Mouse (Mus musculus) fibroblast of lung, adult 2 months (primary cell): ENCODE data around the gene Six1.
A peak's percentile ranks its signal among the peaks of the same experiment; 100 is the strongest.
"Not testable (repeated sequence)": the region's sequence is repeated elsewhere in the genome, so short reads cannot be mapped to it uniquely, and the experiment has no call there.

Experiments
- DNase-seq: peaks from one replicate; pipeline ENCODE4 v3.0.0-alpha.2; 2011; ENCODE audit warnings: low read depth

The Six1 gene

DNA sequence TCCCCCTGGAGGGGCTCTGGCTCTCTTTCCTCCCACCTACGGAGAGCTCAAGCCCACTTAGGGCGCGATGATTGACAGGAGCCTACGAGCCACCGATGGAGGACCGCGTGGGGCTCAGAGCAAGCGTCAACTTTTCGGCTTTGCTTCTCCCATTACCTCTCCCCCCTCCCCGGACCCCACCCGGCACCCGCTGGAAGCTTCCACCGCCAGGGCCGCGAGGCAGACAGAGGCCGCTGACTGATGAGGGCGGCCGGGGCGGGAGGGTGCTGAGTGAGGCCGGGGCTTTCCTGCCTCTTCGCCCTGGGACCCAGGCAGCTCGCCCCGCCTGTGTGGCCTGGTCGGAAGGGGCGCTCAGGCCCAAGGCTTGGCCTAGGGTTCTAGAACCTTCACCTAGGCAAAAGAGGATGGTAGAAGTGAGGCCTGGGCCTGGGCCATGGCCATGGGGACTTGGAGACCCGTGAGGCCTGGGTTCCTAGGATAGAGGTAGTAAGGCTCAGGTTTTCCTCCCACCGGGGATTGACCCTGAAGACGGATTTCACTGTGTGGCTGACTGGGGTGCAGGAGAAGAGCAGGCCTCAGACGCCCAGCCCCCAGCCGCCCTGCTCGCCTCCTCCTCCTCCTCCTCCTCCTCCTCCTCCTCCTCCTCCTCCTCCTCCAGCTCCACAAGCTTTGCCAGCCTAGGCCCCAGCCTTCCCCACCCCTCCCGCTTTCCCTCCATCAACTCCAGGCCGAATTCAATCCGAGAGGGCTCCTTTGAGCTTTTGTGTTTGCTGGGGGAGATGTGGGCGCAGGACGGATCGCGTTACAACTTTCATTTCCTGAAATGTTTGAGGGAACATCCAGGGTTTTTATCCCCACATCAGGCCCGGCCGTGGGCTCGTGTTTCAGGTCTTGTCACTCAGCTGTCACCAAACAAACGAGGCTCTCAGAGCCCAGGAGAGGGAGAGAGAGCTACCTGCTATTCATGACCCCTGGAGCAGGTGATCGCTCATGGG lies 18.5 kb downstream of the Six1 start:
- DNase-seq: no peak

- no peak for DNase-seq
Observed at GRCm38 (mm10) chr12:73032665-73033064, 21.0 kb downstream of the Six1 start.

DNA sequence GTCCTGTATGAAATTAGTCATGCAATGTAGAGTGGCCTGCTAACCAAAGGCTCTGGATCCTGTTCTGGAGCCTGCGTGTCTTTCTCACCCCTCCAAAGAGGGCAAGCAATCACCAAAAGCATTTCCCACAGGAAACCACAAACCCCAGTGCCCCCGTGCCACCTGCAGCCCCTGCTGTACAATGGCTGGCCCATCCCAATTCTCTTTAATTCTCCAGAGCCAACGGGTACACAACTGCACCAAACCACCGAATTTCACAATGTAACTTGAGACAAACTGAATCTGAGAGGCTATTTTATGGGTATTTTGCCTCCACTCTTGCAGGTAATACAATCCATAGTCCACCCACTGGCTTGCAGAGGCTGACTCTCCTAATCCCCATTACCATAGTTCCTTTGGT lies 22.4 kb downstream of the Six1 start:
- no peak for DNase-seq

- no peak for DNase-seq
Observed at GRCm38 (mm10) chr12:73025490-73025889, 28.2 kb downstream of the Six1 start.

- peak; percentile 40 for DNase-seq
Observed at GRCm38 (mm10) chr12:73020941-73021340, 32.7 kb downstream of the Six1 start.

DNA sequence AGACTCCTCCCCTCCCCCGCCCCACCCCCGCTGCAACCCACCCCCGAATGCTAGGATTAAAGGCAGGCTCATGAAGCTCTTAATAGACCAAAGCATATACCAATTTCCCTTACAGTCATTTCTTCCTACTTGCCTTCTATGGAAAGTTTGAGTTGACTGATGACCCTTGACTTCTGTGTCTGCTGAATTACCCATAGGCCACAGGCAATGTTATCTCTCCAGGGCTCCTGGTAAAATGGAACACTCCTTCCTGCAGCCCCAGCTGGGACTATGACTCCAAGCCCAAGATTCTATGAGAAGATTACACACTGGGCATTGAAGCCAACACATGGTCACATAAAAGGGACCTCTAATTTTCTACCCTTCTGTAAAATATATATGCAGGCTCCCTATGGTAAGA lies 33.3 kb downstream of the Six1 start:
- DNase-seq: no peak

DNA sequence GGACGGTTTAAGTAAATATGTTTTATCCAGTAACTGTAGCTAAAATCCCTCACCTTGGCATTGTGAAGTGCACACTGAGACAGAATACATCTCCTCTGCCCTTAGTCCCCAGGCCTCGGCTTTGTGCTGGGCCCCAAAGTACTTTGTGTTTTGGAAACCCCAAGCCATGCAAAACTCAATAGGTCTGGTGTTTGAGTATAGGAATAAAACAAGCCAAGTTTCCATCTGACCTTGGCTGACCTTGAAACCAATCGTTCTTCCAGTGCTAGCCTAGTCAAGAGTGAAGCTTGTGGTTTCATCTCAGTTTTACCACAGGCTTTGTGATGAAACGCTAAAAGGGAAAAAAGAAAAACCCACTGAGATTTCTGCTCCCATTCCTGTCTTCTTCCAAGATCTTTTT lies 34.8 kb downstream of the Six1 start:
- peak; percentile 57 for DNase-seq

DNA sequence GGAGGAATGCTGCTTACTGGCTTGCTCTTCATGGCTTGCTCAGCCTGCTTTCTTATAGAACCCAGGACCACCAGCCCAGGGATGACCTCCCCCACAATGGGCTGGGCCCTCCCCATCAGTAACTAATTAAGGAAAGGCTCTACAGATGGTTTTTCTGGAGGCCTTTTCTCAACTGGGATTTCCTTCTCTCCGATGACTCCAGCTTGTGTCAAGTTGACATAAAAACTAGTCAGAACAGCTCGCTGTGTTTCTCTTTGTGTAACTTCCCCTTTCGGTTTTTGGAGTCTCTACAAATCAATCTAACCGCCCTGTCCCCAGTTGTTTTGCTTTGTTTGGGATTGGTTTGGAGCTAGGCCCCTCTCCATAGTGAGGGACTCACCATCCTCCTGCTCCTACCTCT lies 37.5 kb downstream of the Six1 start:
- no peak for DNase-seq

DNA sequence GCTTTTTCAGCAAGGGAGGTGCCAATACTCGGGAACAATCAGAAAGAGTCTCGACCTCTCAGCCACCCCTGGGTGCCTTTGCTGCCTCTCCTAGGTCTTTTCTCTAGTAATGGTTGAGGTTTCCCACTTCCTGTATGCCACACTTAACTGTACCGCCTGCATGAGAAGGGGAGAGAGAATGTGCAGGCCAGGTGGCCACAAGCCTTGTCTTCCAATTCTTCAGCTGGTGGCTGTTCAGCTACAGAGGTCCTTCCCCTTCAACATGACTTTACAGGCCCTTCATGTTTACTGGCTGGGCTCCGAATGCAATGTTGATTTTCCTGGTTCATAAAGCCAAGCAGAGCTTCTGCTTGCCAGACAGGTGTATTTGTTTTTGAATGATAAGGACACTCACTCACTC lies 39.4 kb downstream of the Six1 start:
- DNase-seq: no peak

DNA sequence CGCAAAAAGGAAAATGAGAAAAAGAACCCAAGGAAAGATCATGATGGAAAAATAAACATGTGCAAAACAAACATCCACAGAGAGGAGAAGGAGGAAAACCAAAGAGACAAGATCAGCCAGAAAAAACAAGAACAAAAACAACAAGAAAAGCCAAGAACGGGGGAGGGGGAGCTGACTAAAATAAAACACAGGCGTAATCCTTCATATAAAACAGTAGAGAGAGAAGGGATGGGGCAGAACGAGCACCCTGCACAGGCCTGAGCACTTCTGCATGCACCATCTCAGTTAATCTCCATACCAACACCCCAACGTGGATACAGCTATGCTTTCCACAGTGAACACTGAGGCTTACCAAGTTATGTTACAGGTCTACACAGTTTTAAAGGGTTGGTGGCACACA lies 40.9 kb downstream of the Six1 start:
- DNase-seq: no peak

- DNase-seq: no peak
Observed at GRCm38 (mm10) chr12:73012136-73012785, 41.4 kb downstream of the Six1 start.

DNA sequence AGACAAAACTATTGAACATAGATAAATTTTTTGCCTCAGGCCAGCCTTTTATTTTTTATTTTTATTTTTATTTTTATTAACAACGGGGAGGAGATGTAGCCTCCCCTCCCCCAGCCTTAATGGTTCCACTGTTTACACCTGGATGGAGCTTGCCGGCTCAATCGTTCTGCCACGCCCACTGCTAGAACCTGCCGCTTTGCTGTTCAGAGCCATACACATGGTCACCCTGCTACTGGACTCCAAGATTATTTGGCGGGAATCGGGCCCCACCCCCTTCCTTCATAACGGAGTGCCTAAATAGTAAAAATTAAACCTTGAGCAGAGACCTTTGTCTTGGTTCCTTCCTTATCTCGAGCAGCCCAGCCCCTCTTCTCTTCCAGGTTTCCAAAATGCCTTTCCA lies 50.8 kb downstream of the Six1 start:
- DNase-seq: not testable (repeated sequence)

DNA sequence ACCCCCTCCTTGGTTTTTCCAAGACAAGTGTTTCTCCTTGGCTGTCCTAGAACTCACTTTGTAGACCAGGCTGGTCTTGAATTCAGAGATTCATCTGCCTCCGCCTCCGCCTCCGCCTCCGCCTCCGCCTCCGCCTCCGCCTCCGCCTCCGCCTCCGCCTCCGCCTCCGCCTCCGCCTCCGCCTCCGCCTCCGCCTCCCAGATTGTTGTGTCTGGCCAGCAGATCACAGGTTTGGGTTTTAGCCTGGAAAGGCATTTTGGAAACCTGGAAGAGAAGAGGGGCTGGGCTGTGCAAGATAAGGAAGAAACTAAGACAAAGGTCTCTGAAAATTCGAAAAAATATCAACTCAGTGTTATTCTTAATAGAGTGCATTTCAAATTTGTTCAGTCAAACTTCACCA lies 51.4 kb downstream of the Six1 start:
- DNase-seq: not testable (repeated sequence)

GRCm38 (mm10) chr12:72998105-72999001 lies 55.3 kb downstream of the Six1 start:
- no peak for DNase-seq

DNA sequence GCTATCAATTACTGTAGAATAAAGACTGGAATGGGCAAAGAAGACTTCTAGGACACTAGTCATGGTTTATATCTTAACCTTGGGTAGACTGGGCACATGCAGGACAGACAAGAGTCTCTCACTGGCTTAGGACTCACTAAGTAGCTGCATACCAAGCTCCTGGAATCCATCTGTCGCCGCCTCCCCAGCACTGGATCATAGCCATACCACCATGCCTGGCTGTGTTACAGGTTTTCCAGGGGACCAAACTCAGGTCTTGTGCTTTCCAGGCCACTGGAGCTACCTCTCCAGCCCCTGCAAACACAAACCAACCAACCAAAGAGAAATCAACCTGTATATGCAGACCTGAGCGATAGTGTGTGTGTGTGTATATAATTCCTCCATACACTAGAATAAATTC lies 57.0 kb downstream of the Six1 start:
- no peak for DNase-seq
